Mouse (Mus musculus): ENCODE measurements around the gene Birc3.

Birc3 gene

GRCm38 (mm10) chr9:7822758-7823157 lies 50.2 kb downstream of the Birc3 start:
- no peak for DNase-seq (ENCODE audit: low spot score)

GRCm38 (mm10) chr9:7805101-7805506 lies 67.9 kb downstream of the Birc3 start:
- DNase-seq (ENCODE audit: low spot score), result no peak
